In genomic region chr13:52476222-52476621, GRCm38 (mm10) we compare ENCODE assay signal across 11 mouse cellular contexts. TPM values are rescaled to one million over a fixed set of nuclear protein-coding genes. Genes with fewer than 3 reads are reported as not detected.
DNase-seq lines count a peak whose midpoint lies in the region; ATAC-seq and TF ChIP-seq lines count a peak whose summit lies in the region.
"Had no signal": no experiment of that assay in that cellular context is flagged by ENCODE, and none has a peak within 500 bp of the region (broad histone marks: within the 10 kb centered on the region; RNA-seq: fewer than 3 reads in every experiment).

No protein-coding gene starts in this region.

- DNase-seq in gastrocnemius, adult 2 months, result no peak
- DNase-seq in gastrocnemius, postnatal 14 days, result no peak
- peak; percentile 16 for DNase-seq in lung, postnatal 0 days (ENCODE audit: low spot score)
- DNase-seq in lung, postnatal 25 days (ENCODE audit: low spot score), result no peak
- DNase-seq in c-Kit-positive CD71-positive TER-119-negative erythroid progenitor cells, embryonic 14.5 days (ENCODE audit: low read depth), result peak; percentile 8
- no peak for DNase-seq in cerebellum, adult 9-11 months
- DNase-seq in layer of hippocampus, postnatal 36 days, result no peak
- DNase-seq: heart, postnatal 36 days had no signal

- no peaks in the 10 kb centered on the region for H3K27me3 ChIP-seq in lung, postnatal 0 days (replicated peaks; ENCODE audit: insufficient read depth, low read length)
- H3K27me3 ChIP-seq in small intestine, adult 2 months (ENCODE audit: control insufficient read depth, insufficient read depth, low read length), result no peaks in the 10 kb centered on the region
- H3K27me3 ChIP-seq: forebrain, embryonic 15.5 days had no signal

- no peak for TF ChIP-seq POLR2A in small intestine, adult 2 months (IDR thresholded peaks at IDR 0.05; ENCODE audit: low read depth, low read length)

- no peaks in the 10 kb centered on the region for H3K4me1 ChIP-seq in lung, postnatal 0 days (ENCODE audit: insufficient read depth, low read depth, low read length)
- H3K4me1 ChIP-seq in small intestine, adult 2 months (ENCODE audit: control insufficient read depth, insufficient read depth, insufficient read length, low read length), result no peaks in the 10 kb centered on the region
- H3K4me1 ChIP-seq: forebrain, embryonic 15.5 days had no signal

- H3K4me3 ChIP-seq in gastrocnemius, adult 2 months, result no peak overlapping the region
- no peak overlapping the region for H3K4me3 ChIP-seq in lung, postnatal 0 days (ENCODE audit: low read depth, low read length)
- H3K4me3 ChIP-seq in small intestine, adult 2 months (ENCODE audit: low read depth, low read length), result no peak overlapping the region
- H3K4me3 ChIP-seq: forebrain, embryonic 15.5 days had no signal

- no peak overlapping the region for H3K9ac ChIP-seq in lung, postnatal 0 days (replicated peaks; ENCODE audit: low read depth)
- H3K9ac ChIP-seq: forebrain, embryonic 15.5 days had no signal

- H3K27ac ChIP-seq in gastrocnemius, adult 2 months, result no peak overlapping the region
- H3K27ac ChIP-seq in lung, postnatal 0 days (ENCODE audit: low read length), result no peak overlapping the region
- no peak overlapping the region for H3K27ac ChIP-seq in small intestine, adult 2 months (ENCODE audit: insufficient read depth, low read depth, low read length)
- H3K27ac ChIP-seq: forebrain, embryonic 15.5 days had no signal

- H3K4me2 ChIP-seq in lung, postnatal 0 days (replicated peaks; ENCODE audit: low read depth, low read length), result no peak overlapping the region
- H3K4me2 ChIP-seq: forebrain, embryonic 15.5 days had no signal

- H3K36me3 ChIP-seq in lung, postnatal 0 days (ENCODE audit: insufficient read depth, low read length), result no peaks in the 10 kb centered on the region
- no peaks in the 10 kb centered on the region for H3K36me3 ChIP-seq in small intestine, adult 2 months (ENCODE audit: control insufficient read depth, insufficient read depth, low read length)
- H3K36me3 ChIP-seq: forebrain, embryonic 15.5 days; G1E had no signal

- TF ChIP-seq EP300 in lung, postnatal 0 days (IDR thresholded peaks at IDR 0.05), result no peak

- 59% methylated on average over 3 of the region's 3 CpGs for WGBS in lung, postnatal 0 days
- 37% methylated on average over 3 of the region's 3 CpGs for WGBS in small intestine, adult 2 months

- no peaks in the 10 kb centered on the region for H3K9me3 ChIP-seq in lung, postnatal 0 days (ENCODE audit: low read length)
- H3K9me3 ChIP-seq: forebrain, embryonic 15.5 days had no signal

- ATAC-seq in lung, postnatal 0 days, result no peak
- ATAC-seq: forebrain, embryonic 15.5 days had no signal

- intact Hi-C loops in gastrocnemius, adult 2 months (cut with DNase I), result no loop called here
- intact Hi-C loops in gastrocnemius, postnatal 14 days (cut with DNase I; ENCODE audit: low total_unique reads), result no loop called here

- peak; percentile 43 for TF ChIP-seq CTCF in gastrocnemius, adult 2 months (IDR thresholded peaks at IDR 0.05)
- peak; percentile 55 for TF ChIP-seq CTCF in lung, postnatal 0 days (IDR thresholded peaks at IDR 0.05)
- TF ChIP-seq CTCF in small intestine, adult 2 months (IDR thresholded peaks at IDR 0.05; ENCODE audit: extremely low read depth, insufficient read length, insufficient replicate concordance, low read depth, low read length), result peak; percentile 29; the same call in 1 of the 2 replicates

RNA-seq across cellular contexts. Expression of gene Diras2, which starts 54.9 kb away (rescaled TPM):
- under 1 TPM in 1 of 2 experiments, not detected in 1; 0.06 TPM for total RNA-seq in gastrocnemius, adult 2 months (2021)
- total RNA-seq in gastrocnemius, postnatal 14 days (2021), result under 1 TPM; 0.06 to 0.13 TPM
- 0.31 TPM in 2 replicates for polyA plus RNA-seq in lung, postnatal 0 days (2015; fragmentation: Nextera tagmentation; extraction: Ambion mirVana)
- polyA plus RNA-seq in small intestine, adult 2 months (2012; rRNA removed), result 0.44 and 1.7 TPM in 2 replicates
- 100 to 1,000 TPM; 143 to 152 TPM for total RNA-seq in layer of hippocampus, postnatal 36 days (2021)
- polyA plus RNA-seq: G1E had no signal

Comparison
In these comparisons a context has a peak if more than half of its experiments do, and no peak if none do; other contexts are left out.
1. DNase-seq: peak in lung, postnatal 0 days (single experiment) and c-Kit-positive CD71-positive TER-119-negative erythroid progenitor cells, embryonic 14.5 days (single experiment); none in gastrocnemius, adult 2 months (single experiment), gastrocnemius, postnatal 14 days (single experiment), lung, postnatal 25 days (single experiment), cerebellum, adult 9-11 months (single experiment) and layer of hippocampus, postnatal 36 days (0 of 2).
2. RNA of gene Diras2, which starts 54.9 kb away (total RNA-seq): 143 to 152 TPM in layer of hippocampus, postnatal 36 days; 0.06 to 0.13 TPM in gastrocnemius, postnatal 14 days and 0.06 TPM in gastrocnemius, adult 2 months; every median in the first group is over 100 times any median in the second.
3. Peak in every context shown above with its lines, with median percentiles within 50 percentile points of each other: CTCF ChIP-seq.